Mouse (Mus musculus): ENCODE data around the gene Plin3. TPM values are rescaled to one million over a fixed set of nuclear protein-coding genes. Genes with fewer than 3 reads are reported as not detected.
"Not testable (repeated sequence)": the region's sequence is repeated elsewhere in the genome, so short reads cannot be mapped to it uniquely, and the experiment has no call there.

Gene Plin3
- total and polyA plus RNA-seq, 2 experiments from 2014 or later: 13.9 to 16.0 TPM

- no peak for ATAC-seq
- 74% methylated on average over 3 of the region's 3 CpGs for WGBS
- no peaks in the 10 kb centered on the region for H3K9me3 ChIP-seq (ENCODE audit: low read length)
- peaks cover 24% of the 10 kb centered on the region for H3K36me3 ChIP-seq (ENCODE audit: insufficient read depth, low read length)
- H3K4me3 ChIP-seq (ENCODE audit: low read length): no peak overlapping the region
- no peaks in the 10 kb centered on the region for H3K4me1 ChIP-seq (ENCODE audit: insufficient read depth, low read length)
- H3K4me2 ChIP-seq (ENCODE audit: low read depth, low read length): no peak overlapping the region
- no peak for DNase-seq (ENCODE audit: low spot score)
- H3K27ac ChIP-seq: no peak overlapping the region
- no peak for TF ChIP-seq CTCF (IDR thresholded peaks at IDR 0.05; ENCODE audit: low read depth)
- no peak overlapping the region for H3K9ac ChIP-seq (replicated peaks; ENCODE audit: low read length)
- no peaks in the 10 kb centered on the region for H3K27me3 ChIP-seq (ENCODE audit: insufficient read depth, low read length)
These were observed 31.5 kb downstream of the Plin3 start for GRCm38 (mm10) chr17:56261166-56261565.

- no peaks in the 10 kb centered on the region for H3K4me1 ChIP-seq (ENCODE audit: insufficient read depth, low read length)
- H3K4me2 ChIP-seq (ENCODE audit: low read depth, low read length): no peak overlapping the region
- H3K9ac ChIP-seq (replicated peaks; ENCODE audit: low read length): no peak overlapping the region
These were observed 33.2 kb downstream of the Plin3 start for GRCm38 (mm10) chr17:56259301-56260037.

GRCm38 (mm10) chr17:56258812-56259211, 33.9 kb downstream of the Plin3 start:
- 74% methylated on average over 2 of the region's 2 CpGs for WGBS
- not testable (repeated sequence) for H3K27ac ChIP-seq; H3K9ac ChIP-seq (replicated peaks; ENCODE audit: low read length); DNase-seq (ENCODE audit: low spot score); H3K27me3 ChIP-seq (ENCODE audit: insufficient read depth, low read length); H3K4me1 ChIP-seq (ENCODE audit: insufficient read depth, low read length); H3K4me3 ChIP-seq (ENCODE audit: low read length); ATAC-seq; H3K4me2 ChIP-seq (ENCODE audit: low read depth, low read length); H3K9me3 ChIP-seq (ENCODE audit: low read length)
- H3K36me3 ChIP-seq (ENCODE audit: insufficient read depth, low read length): peaks cover 24% of the 10 kb centered on the region

More at GRCm38 (mm10) chr17:56259301-56260037, 33.2 kb downstream of the Plin3 start:
- H3K36me3 ChIP-seq (ENCODE audit: insufficient read depth, low read length): peaks cover 24% of the 10 kb centered on the region
- H3K9me3 ChIP-seq (ENCODE audit: low read length): no peaks in the 10 kb centered on the region
- H3K4me3 ChIP-seq (ENCODE audit: low read length): no peak overlapping the region
- DNase-seq (ENCODE audit: low spot score) (no peak), ATAC-seq (no peak)
- H3K27ac ChIP-seq: no peak overlapping the region
- WGBS: 89% methylated on average over 10 of the region's 10 CpGs
- H3K27me3 ChIP-seq (ENCODE audit: insufficient read depth, low read length): no peaks in the 10 kb centered on the region
- TF ChIP-seq CTCF (IDR thresholded peaks at IDR 0.05; ENCODE audit: low read depth): no peak

GRCm38 (mm10) chr17:56258269-56258668, 34.4 kb downstream of the Plin3 start:
- DNase-seq (ENCODE audit: low spot score); H3K4me1 ChIP-seq (ENCODE audit: insufficient read depth, low read length); H3K4me3 ChIP-seq (ENCODE audit: low read length); H3K9me3 ChIP-seq (ENCODE audit: low read length); H3K9ac ChIP-seq (replicated peaks; ENCODE audit: low read length); H3K27me3 ChIP-seq (ENCODE audit: insufficient read depth, low read length); ATAC-seq; H3K4me2 ChIP-seq (ENCODE audit: low read depth, low read length); H3K27ac ChIP-seq: not testable (repeated sequence)
- WGBS: 95% methylated on average over 19 of the region's 19 CpGs
- H3K36me3 ChIP-seq (ENCODE audit: insufficient read depth, low read length): peaks cover 24% of the 10 kb centered on the region

GRCm38 (mm10) chr17:56257181-56257894, 35.3 kb downstream of the Plin3 start:
- no peak for DNase-seq (ENCODE audit: low spot score)
- Histone ChIP-seq H3K27ac (peak overlapping the region; percentile 93), H3K9ac (replicated peaks; ENCODE audit: low read length) (peak overlapping the region; percentile 57; the same call in 1 of the 2 replicates), H3K4me1 (ENCODE audit: insufficient read depth, low read length) (no peaks in the 10 kb centered on the region), H3K27me3 (ENCODE audit: insufficient read depth, low read length) (no peaks in the 10 kb centered on the region), H3K36me3 (ENCODE audit: insufficient read depth, low read length) (peaks cover 16% of the 10 kb centered on the region), H3K4me2 (ENCODE audit: low read depth, low read length) (peak overlapping the region; percentile 78), H3K9me3 (ENCODE audit: low read length) (no peaks in the 10 kb centered on the region), H3K4me3 (ENCODE audit: low read length) (peak overlapping the region; percentile 59)
- WGBS: 10% methylated on average over 56 of the region's 58 CpGs
- ATAC-seq: peak; percentile 8
- no peak for TF ChIP-seq CTCF (IDR thresholded peaks at IDR 0.05; ENCODE audit: low read depth)

- H3K27ac ChIP-seq: peak within 1 kb of the TSS; percentile 93
- no peaks in the 10 kb centered on the region for H3K27me3 ChIP-seq (ENCODE audit: insufficient read depth, low read length)
- peaks cover 14% of the 10 kb centered on the region for H3K36me3 ChIP-seq (ENCODE audit: insufficient read depth, low read length)
- no peaks in the 10 kb centered on the region for H3K4me1 ChIP-seq (ENCODE audit: insufficient read depth, low read length)
- WGBS: under 1% methylated on average over 28 of the region's 28 CpGs
- peak within 1 kb of the TSS; percentile 57 for H3K9ac ChIP-seq (replicated peaks; ENCODE audit: low read length)
- peak within 1 kb of the TSS; percentile 78 for H3K4me2 ChIP-seq (ENCODE audit: low read depth, low read length)
- H3K9me3 ChIP-seq (ENCODE audit: low read length): no peaks in the 10 kb centered on the region
- peak; percentile 94 for ATAC-seq
- peak within 1 kb of the TSS; percentile 59 for H3K4me3 ChIP-seq (ENCODE audit: low read length)
- TF ChIP-seq CTCF (IDR thresholded peaks at IDR 0.05; ENCODE audit: low read depth): no peak
- peak; percentile 98 for DNase-seq (ENCODE audit: low spot score)
These were observed 36.3 kb downstream of the Plin3 start, which contains the start of gene Fem1a for GRCm38 (mm10) chr17:56256239-56256881. Gene Fem1a, plus strand, starts transcription at chr17:56256810.
